Mouse (Mus musculus): ENCODE measurements around the gene Stox2. TPM values are rescaled to one million over a fixed set of nuclear protein-coding genes. Genes with fewer than 3 reads are reported as not detected.
A peak's percentile ranks its signal among the peaks of the same experiment; 100 is the strongest.

Gene Stox2
- polyA plus RNA-seq, 1 experiment from 2014 or later = 19.5 TPM

DNA sequence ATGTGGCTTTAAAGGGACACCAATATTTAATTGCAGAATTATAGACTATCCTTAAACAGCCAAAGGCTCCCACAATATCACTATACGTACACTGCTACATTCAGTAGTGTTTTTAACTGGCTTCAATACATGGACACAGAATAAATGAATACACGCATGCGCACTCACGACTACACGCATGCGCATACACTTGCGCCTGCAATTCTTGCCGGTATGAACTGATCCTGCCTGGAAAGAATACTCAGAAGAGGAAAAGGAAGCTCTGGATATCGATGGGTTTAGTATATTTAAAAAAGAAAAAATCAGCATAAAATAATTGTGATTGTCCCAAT is 100.4 kb downstream of the Stox2 start:
- H3K27ac ChIP-seq (replicated peaks) = peak overlapping the region; percentile 44; the same call in 1 of the 2 replicates

DNA sequence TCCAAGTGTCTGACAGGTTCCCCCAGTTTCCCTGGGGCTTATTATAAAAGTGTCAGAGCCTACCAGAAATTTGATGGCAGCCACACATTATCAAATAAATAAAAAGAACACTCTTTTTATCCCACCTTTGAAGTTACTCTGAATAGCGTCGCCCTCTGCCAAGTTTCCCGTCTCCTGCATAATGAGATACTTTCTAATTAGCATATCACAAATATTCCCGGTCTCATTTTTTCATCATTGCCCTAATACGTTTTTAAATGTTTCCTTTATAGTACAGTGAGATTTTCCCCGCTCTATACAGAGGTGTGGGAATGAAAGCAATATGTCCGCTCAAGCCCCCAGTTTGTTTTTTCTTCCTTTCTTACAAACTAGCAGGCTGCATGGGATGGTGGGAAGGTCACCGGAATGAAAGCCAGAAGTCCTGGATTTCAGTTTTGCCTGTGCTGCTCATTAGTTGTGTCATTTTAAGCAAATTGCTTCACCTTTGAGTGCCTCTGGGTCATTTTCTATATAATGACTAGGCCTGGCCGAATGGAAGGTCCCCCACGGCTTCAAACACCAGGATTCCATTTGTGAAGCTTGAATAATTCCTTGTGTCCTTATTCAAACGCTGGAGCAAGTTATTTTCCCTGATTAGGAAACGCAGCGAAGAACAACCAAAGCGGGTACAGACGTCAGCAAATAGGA is 100.9 kb downstream of the Stox2 start:
- Histone ChIP-seq H3K27ac (replicated peaks) (peak overlapping the region; percentile 65), H3K4me1 (peaks cover 77% of the 10 kb centered on the region), H3K36me3 (replicated peaks) (no peaks in the 10 kb centered on the region), H3K27me3 (replicated peaks; ENCODE audit: low read depth, poor library complexity, severe bottlenecking) (peaks cover 38% of the 10 kb centered on the region), H3K9me3 (no peaks in the 10 kb centered on the region), H3K4me3 (no peak overlapping the region)
- peak; percentile 60 for DNase-seq (ENCODE audit: low spot score)
- 21% methylated on average over 15 of the region's 15 CpGs for WGBS

More for the DNA sequence above, 100.4 kb downstream of the Stox2 start:
- Histone ChIP-seq H3K4me3 (no peak overlapping the region), H3K27me3 (replicated peaks; ENCODE audit: low read depth, poor library complexity, severe bottlenecking) (peaks cover 38% of the 10 kb centered on the region), H3K36me3 (replicated peaks) (no peaks in the 10 kb centered on the region), H3K9me3 (no peaks in the 10 kb centered on the region), H3K4me1 (peaks cover 75% of the 10 kb centered on the region)
- 81% methylated on average over 9 of the region's 9 CpGs for WGBS
- no peak for DNase-seq (ENCODE audit: low spot score)

DNA sequence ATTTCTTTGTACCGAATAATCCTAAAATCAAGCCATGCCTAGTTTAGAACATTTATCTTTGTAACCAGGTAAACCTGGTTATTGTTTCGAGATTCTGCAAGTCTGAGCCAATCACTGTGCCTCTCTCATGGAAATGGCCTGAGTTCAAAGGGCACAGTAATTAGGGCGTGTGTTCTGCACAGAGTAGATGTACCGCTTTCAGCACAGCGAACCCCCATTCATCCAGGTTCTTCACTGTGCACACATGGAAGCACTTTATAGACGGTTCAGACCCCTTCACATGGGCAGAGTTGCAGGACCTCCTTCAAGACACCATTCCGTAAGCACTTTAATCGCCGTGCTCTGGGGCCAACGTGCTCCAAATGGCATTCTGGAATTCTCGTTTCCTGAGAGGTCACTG is 104.7 kb downstream of the Stox2 start:
- no peak overlapping the region for H3K27ac ChIP-seq (replicated peaks)
- no peaks in the 10 kb centered on the region for H3K36me3 ChIP-seq (replicated peaks)
- DNase-seq (ENCODE audit: low spot score) = peak; percentile 49
- H3K4me1 ChIP-seq = peaks cover 58% of the 10 kb centered on the region
- H3K27me3 ChIP-seq (replicated peaks; ENCODE audit: low read depth, poor library complexity, severe bottlenecking) = peaks cover 20% of the 10 kb centered on the region
- H3K4me3 ChIP-seq = no peak overlapping the region
- 0 out of 2 replicates have a peak, but pooled peaks cover under 1% of the 10 kb centered on the region for H3K9me3 ChIP-seq
- WGBS = 52% methylated on average over 11 of the region's 11 CpGs

DNA sequence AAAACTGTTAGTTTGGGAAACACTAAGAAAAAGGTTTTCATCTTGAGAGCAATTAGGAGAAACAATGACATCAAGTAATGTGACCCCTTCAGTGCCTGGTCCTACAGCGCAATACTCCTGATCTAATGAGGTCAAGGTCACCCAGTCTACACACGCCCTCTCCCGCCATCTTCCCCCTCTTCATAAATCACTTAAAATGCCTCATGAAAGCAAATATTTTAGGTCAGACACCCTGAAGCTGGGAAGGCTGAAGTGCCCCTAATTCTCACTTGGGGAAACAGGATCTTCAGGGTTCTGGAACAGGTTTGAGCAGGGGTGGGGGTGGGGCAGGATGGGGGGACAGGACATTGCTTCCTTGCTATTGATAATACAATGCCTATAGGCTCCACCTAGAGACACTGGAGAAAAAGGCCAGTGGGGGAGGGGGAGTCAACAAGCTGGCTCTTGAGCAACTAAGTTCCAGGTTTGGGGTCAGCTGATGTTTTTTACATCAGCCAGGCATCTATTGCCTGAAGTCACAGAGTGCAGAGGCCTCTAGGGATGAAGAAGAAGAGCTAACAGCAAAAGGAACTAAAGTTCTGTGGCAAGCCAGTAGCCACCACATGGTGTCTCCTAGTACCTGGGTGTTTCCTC is 107.4 kb downstream of the Stox2 start:
- Histone ChIP-seq H3K9me3 (0 out of 2 replicates have a peak, but pooled peaks cover 2% of the 10 kb centered on the region), H3K27me3 (replicated peaks; ENCODE audit: low read depth, poor library complexity, severe bottlenecking) (peaks cover 14% of the 10 kb centered on the region), H3K27ac (replicated peaks) (0 out of 2 replicates have a peak overlapping the region, but pooled peaks have one; percentile 14), H3K4me1 (peaks cover 43% of the 10 kb centered on the region), H3K36me3 (replicated peaks) (no peaks in the 10 kb centered on the region), H3K4me3 (no peak overlapping the region)
- DNase-seq (ENCODE audit: low spot score) = peak; percentile 41
- 26% methylated on average over 3 of the region's 3 CpGs for WGBS

DNA sequence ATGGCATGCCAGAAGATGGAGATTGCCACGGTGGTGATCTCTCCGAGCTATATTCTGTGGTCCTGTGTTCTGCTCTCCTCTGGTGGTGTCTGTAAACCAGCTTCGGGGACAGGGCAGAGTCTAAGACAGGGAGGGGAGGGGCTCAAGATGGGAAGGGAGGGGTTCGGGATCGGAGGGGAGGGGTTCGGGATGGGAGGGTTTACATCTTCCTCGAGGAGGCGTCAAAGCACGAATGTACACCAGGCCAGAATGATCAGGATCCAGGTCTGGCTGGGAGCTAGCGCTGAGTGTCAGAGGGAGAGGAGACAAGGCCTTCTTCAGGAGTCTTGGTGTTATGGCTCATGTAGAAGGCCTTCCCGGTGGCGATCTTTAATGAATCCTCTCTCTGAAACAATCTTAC is 109.7 kb downstream of the Stox2 start:
- H3K27me3 ChIP-seq (replicated peaks; ENCODE audit: low read depth, poor library complexity, severe bottlenecking) = peaks cover 4% of the 10 kb centered on the region; the same call in 1 of the 2 replicates
- peaks cover 45% of the 10 kb centered on the region for H3K4me1 ChIP-seq
- H3K36me3 ChIP-seq (replicated peaks) = no peaks in the 10 kb centered on the region
- H3K27ac ChIP-seq (replicated peaks) = no peak overlapping the region
- no peak overlapping the region for H3K4me3 ChIP-seq
- no peak for DNase-seq (ENCODE audit: low spot score)
- H3K9me3 ChIP-seq = 0 out of 2 replicates have a peak, but pooled peaks cover 2% of the 10 kb centered on the region
- 93% methylated on average over 12 of the region's 12 CpGs for WGBS

DNA sequence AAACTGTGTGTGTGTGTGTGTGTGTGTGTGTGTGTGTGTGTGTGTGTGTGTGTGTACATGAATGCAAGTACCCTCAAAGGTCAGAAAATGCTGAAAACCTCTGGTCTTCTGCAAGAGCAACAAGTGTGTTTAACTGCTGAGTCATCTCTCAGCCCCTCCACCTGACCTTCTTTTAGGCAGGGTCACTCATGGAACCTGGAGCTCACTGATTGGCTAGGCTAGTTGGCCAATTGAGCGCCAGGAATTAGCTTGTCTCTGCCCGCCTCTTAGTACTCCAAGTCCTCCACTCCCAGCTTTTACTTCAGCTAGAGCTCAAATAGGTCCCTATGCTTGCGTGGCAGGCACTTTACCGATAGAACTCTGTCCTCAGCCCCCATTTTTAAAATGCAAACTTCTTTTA is 110.2 kb downstream of the Stox2 start:
- Histone ChIP-seq H3K36me3 (replicated peaks) (no peaks in the 10 kb centered on the region), H3K4me3 (no peak overlapping the region), H3K27me3 (replicated peaks; ENCODE audit: low read depth, poor library complexity, severe bottlenecking) (no peaks in the 10 kb centered on the region), H3K27ac (replicated peaks) (no peak overlapping the region), H3K9me3 (0 out of 2 replicates have a peak, but pooled peaks cover 2% of the 10 kb centered on the region), H3K4me1 (peaks cover 45% of the 10 kb centered on the region)
- WGBS = 89% methylated on average over 4 of the region's 4 CpGs
- no peak for DNase-seq (ENCODE audit: low spot score)

DNA sequence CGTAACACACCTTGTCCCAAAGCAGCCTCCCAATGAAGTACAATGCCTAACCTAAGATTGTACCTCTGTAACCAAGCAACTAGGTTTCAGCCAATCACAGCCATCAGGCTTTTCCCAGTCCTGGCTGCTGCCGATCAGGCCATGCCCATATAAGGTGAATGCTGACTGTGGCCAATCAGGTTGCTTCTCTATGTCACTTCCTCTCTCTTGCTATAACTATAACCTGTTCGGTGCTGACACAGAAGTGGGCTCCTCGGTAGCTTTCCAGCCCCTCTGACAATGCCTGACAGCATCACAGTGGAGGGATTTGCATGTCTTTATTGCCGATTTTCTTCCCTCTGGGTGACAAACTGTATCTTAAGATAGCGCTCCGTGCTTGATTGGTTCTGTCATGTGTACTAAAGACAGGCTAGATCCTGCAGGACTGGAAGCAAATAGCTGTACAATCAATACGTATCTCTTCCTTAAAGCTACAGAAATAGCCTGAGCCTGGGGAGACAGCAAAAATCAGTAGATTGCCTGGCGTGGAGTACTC is 111.9 kb downstream of the Stox2 start:
- whole genome bisulfite sequencing = 67% methylated on average over 9 of the region's 9 CpGs
- Histone ChIP-seq H3K27ac (replicated peaks) (peak overlapping the region; percentile 80), H3K4me1 (peaks cover 30% of the 10 kb centered on the region), H3K9me3 (0 out of 2 replicates have a peak, but pooled peaks cover 2% of the 10 kb centered on the region), H3K27me3 (replicated peaks; ENCODE audit: low read depth, poor library complexity, severe bottlenecking) (no peaks in the 10 kb centered on the region), H3K36me3 (replicated peaks) (no peaks in the 10 kb centered on the region), H3K4me3 (0 out of 2 replicates have a peak overlapping the region, but pooled peaks have one; percentile 18)
- DNase-seq (ENCODE audit: low spot score) = peak; percentile 63

DNA sequence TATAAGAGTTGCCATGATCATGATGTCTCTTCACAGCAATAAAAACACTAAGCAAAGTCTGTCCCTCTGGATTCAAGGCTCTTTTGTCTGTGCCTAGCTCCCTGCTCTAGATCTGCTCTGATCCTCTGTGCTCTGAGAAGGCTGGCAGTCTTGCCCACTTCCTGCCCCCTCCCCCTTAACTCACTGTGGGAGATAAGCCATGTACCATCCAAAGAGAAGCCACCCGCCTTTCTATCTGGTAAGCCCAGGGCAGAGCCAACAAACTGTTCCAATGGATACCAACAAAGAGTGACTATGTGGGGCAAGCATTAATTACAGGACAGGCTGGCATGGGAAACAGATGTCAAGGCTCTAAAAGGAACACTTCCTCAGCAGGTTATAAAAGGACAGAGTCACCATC is 113.2 kb downstream of the Stox2 start:
- 73% methylated on average over 1 of the region's 1 CpGs for WGBS
- Histone ChIP-seq H3K36me3 (replicated peaks) (no peaks in the 10 kb centered on the region), H3K4me1 (peaks cover 22% of the 10 kb centered on the region), H3K27me3 (replicated peaks; ENCODE audit: low read depth, poor library complexity, severe bottlenecking) (no peaks in the 10 kb centered on the region), H3K4me3 (no peak overlapping the region), H3K27ac (replicated peaks) (peak overlapping the region; percentile 30; the same call in 1 of the 2 replicates), H3K9me3 (0 out of 2 replicates have a peak, but pooled peaks cover 2% of the 10 kb centered on the region)
- DNase-seq (ENCODE audit: low spot score) = no peak

DNA sequence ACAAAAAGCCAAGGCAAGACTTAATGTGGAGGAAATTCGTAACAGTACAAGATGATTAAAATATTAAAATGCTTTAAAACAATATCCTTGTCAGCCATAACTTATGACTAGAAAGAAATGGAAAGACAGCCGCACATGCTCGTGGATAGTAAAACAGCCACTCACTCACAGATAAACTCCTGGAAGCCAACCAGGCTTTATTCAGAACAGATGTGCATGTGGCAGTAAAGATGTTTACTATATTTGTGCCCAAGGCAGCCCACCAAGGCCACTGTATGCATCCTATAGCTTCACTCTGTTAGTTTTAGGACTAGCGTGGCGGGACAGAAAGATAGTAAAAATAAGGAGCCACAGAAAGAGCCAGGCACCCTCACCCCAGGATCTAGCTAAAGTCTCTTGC is 115.2 kb downstream of the Stox2 start:
- H3K9me3 ChIP-seq = no peaks in the 10 kb centered on the region
- H3K4me3 ChIP-seq = no peak overlapping the region
- DNase-seq (ENCODE audit: low spot score) = no peak
- peaks cover 22% of the 10 kb centered on the region for H3K4me1 ChIP-seq
- WGBS = 66% methylated on average over 5 of the region's 5 CpGs
- H3K27me3 ChIP-seq (replicated peaks; ENCODE audit: low read depth, poor library complexity, severe bottlenecking) = no peaks in the 10 kb centered on the region
- no peak overlapping the region for H3K27ac ChIP-seq (replicated peaks)
- H3K36me3 ChIP-seq (replicated peaks) = no peaks in the 10 kb centered on the region

DNA sequence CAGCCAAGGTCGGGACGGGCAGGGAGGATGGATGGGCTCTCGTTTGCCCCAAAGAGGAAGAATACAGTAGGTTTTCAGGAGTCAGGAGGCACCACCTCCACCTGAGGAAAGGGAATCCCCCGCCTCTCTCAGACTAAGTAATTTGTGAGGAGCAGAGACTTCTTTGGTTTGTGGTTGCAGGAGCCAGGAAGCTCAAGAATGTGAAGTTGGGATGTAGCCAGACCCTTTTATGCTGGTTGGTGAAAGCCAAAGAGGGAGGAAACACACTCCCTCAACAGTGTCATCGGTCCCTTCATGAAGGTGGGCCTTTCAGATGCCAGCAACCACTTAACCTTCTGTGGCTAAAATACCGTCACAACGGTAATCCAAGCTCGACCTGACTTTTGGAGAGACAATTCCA is 119.8 kb downstream of the Stox2 start:
- Histone ChIP-seq H3K27me3 (replicated peaks; ENCODE audit: low read depth, poor library complexity, severe bottlenecking) (no peaks in the 10 kb centered on the region), H3K4me1 (peaks cover 35% of the 10 kb centered on the region), H3K36me3 (replicated peaks) (no peaks in the 10 kb centered on the region), H3K27ac (replicated peaks) (no peak overlapping the region), H3K4me3 (no peak overlapping the region), H3K9me3 (no peaks in the 10 kb centered on the region)
- no peak for DNase-seq (ENCODE audit: low spot score)
- WGBS = 90% methylated on average over 8 of the region's 8 CpGs

DNA sequence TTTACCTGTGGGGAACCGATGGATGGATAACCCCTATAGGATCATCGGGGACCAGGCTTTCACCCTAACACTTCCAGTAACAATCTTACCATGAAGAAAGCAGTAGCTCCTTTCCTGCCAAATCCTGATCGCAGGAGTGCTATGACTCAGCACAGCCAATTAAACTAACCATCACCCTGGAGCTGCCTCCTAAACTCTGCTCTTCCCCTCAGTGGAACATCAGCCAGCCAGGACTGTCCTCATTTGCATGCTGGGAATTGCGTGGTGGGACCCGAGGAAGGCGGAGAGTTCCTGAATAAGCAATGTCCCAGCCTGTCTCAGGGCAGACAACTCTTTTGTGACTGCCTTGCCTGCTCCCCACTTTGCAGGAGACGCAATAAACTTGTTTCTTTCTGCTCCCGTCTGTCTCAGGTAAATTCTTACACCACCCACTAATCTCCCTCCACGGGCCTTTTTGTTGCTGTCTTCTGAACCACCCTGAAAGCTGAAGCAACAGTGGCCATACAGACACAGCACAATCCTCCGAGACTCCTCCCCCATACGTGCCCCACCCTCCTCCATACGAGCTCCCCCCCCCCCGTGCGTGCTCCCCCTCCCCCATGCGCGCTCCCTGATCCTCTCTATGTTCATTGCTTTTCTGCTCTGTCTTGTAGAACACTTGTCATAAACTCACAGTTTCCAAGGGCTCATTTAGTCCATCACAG is 121.9 kb downstream of the Stox2 start:
- no peaks in the 10 kb centered on the region for H3K9me3 ChIP-seq
- peak overlapping the region; percentile 27; the same call in 1 of the 2 replicates for H3K27ac ChIP-seq (replicated peaks)
- H3K4me1 ChIP-seq = peaks cover 44% of the 10 kb centered on the region
- DNase-seq (ENCODE audit: low spot score) = no peak
- no peaks in the 10 kb centered on the region for H3K36me3 ChIP-seq (replicated peaks)
- WGBS = 36% methylated on average over 16 of the region's 16 CpGs
- 0 out of 2 replicates have a peak overlapping the region, but pooled peaks have one; percentile 25 for H3K4me3 ChIP-seq
- no peaks in the 10 kb centered on the region for H3K27me3 ChIP-seq (replicated peaks; ENCODE audit: low read depth, poor library complexity, severe bottlenecking)

DNA sequence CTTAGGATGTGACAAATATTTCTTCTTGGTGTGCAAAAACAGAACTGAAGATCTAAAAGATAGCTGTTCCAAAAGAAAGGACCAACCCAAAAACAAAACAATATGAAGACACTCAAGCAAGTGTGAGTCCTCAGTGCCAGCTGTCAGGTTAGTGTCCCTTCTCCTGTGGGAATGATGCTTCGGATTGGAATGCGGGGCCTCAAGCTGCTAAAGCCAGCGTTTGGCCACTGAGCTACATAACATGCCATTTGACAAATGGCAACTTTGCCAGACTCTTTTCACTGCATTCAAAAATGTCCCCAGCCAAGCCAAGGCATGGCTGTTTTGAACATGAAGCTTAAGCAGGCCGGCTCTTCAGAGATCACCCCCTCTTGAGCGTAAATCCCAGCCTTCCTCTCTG is 124.9 kb downstream of the Stox2 start:
- no peaks in the 10 kb centered on the region for H3K27me3 ChIP-seq (replicated peaks; ENCODE audit: low read depth, poor library complexity, severe bottlenecking)
- H3K9me3 ChIP-seq = no peaks in the 10 kb centered on the region
- 28% methylated on average over 5 of the region's 5 CpGs for WGBS
- no peak for DNase-seq (ENCODE audit: low spot score)
- peaks cover 44% of the 10 kb centered on the region for H3K4me1 ChIP-seq
- no peaks in the 10 kb centered on the region for H3K36me3 ChIP-seq (replicated peaks)
- no peak overlapping the region for H3K27ac ChIP-seq (replicated peaks)
- no peak overlapping the region for H3K4me3 ChIP-seq

Data from embryonic facial prominence, embryonic 10.5 days (tissue).